Mouse (Mus musculus): ENCODE measurements around the gene Atp11b.

Atp11b gene

DNA sequence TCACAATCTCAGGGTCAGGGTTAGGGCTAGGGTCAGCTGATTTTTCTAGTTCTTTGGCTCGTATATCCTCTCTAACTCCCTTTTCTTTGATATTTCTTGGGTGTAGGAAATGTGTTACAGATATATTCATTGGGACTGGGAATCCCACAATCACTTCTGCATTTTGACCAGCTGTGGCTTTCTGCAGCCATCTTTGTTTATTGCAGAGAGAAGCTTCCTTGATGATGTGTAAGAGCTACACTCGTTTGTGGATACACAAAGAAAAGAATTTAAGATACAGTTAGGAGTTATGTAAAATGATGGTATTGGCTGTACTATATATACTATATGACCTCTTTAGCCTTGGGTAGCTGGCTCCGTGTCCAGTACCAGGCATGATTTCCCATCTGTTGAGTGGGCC lies 25.8 kb downstream of the Atp11b start:
- no peak for DNase-seq (ENCODE audit: low read depth, low spot score)

DNA sequence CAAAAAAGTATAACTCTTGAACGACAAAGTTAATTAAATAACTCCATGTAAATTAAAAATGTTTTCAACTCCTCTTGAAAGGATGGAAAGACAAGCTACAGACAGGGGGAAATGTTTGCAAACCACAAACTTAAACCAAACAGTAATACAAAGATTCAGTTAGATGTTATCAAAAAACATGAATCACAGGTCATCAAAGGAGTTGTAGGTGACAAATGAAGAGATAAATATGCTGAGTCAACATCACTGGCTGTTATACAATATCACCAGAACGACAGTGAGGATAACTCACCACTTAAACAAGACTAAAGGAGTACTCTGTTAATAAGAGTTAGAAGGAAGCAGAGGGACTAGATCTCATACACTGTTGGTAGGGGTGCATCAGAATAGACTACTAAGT lies 48.1 kb downstream of the Atp11b start:
- DNase-seq (ENCODE audit: low read depth, low spot score): no peak

DNA sequence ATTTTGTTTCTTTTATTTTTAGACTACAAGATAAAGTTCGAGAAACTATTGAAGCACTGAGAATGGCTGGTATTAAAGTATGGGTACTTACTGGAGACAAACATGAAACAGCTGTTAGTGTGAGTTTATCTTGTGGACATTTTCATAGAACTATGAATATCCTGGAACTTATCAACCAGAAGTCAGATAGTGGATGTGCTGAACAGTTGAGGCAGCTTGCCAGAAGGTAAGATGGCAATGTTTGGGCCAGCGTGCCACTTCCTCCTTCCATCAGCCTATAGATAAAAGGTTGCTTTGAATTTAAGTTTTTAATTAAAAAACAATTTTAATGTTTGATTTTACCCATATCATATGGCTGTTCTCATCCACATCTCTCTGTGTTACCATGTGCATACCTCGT lies 66.0 kb downstream of the Atp11b start:
- no peak for DNase-seq (ENCODE audit: low read depth, low spot score)

DNA sequence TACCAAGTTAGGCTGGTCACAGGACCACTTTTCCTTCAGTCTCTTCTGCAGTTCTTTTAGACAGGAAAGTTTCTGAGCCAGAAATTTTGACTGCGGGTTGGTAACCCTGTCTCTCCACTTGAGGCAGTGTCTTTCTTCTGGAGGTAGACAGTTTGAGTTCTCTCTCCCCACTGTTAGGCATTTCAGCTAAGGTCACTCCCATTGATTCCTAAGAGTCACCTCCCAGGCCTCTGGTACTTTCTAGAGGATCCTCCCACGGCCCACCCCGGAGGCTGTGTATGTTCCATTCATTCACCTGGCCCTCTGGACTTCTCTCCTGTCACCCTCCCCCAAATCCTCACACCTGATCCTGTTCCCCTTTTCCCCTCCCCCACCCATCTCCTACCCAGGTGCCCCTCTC lies 68.1 kb downstream of the Atp11b start:
- DNase-seq (ENCODE audit: low read depth, low spot score): no peak

DNA sequence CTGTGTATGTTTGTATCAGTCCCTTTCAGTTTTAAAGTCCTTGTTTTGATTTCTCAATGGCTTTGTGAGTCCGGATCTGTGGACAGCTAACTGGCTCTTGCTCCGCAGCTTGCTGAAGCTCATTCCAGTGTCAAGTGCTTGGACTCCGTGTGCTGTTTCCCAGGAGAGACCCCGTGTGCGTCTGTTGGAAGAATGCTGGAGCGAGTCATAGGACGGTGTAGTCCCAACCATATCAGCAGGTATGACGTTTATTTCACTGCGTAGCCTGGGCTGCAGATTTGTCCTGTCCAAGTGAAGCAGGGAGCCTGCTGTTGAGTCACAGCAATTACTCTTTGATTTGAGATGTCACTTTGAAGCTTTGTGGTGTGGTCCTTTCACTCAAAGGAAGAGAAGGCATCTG lies 95.4 kb downstream of the Atp11b start:
- DNase-seq (ENCODE audit: low read depth, low spot score): no peak

DNA sequence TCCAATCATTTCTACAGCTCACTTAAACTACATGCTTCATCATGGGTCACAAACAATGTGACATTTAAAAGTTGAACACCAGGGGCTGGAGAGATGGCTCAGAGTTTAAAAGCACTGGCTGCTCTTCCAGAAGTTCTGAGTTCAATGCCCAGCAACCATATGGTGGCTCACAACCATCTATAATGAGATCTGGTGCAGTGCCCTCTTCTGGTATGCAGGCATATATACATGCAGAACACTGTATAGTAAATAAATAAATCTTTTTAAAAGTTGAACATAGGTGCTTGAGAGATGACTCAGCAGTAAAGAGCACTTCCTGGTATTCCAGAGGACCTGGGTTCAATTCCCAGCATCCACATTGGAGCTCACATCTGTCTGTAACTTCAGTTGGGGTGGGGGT lies 129.4 kb downstream of the Atp11b start:
- DNase-seq (ENCODE audit: low read depth, low spot score): no peak

DNA sequence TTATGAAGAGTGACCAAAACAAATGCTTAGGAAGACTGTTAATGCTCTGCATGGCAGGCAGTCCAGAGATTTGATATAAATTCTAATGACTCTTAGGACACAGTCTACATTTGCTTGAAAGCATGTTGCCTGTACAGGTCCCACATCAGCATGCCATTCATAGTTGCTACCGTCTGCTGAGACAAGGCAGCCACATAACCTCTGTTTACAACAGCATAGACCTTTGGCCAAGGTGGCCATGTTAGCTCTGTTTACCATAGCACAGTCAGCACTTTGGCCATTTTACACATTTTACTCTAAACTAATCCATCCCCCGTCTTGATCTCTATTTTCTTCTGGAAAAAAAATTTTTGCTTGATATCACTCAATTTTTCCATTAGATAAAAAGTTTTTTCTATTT lies 135.6 kb downstream of the Atp11b start:
- DNase-seq (ENCODE audit: low read depth, low spot score): no peak

DNA sequence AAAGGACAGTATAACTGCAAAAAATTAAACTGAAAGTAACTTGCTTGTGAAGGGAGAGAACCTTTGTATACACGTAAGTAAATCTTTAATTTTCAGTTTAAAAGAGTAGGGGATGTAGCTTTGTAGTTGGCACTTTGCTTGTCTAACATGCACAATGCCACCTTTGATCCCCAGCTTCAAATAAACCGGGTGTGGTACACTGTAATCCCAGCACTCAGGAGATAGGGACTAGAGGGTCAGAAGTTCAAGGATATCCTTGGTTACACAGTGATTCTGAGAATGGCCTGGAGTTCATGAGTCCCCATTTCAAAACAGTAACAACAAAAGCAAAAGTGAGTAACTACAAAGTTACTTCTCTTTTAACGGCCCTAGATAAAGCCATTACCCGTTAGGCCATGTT lies 137.2 kb downstream of the Atp11b start:
- no peak for DNase-seq (ENCODE audit: low read depth, low spot score)

DNA sequence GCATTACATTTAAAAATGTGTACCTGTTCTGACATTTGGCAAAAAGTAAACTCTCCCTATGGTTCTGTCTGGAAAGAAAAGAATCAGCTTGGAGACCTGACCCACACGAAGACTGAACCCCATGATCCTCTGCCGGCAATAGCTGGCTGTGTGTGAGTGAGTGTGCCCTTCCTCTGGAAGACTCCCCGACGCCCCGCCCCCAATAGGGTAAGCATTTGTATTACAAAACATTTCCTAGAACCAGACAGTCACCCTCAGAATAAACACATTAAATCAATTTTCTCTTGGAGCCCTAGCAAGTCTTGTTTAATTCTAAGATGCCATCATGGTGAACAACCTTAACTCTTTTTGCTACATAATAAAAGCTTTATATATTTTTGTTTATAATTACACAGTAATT lies 139.2 kb downstream of the Atp11b start:
- DNase-seq (ENCODE audit: low read depth, low spot score): no peak

DNA sequence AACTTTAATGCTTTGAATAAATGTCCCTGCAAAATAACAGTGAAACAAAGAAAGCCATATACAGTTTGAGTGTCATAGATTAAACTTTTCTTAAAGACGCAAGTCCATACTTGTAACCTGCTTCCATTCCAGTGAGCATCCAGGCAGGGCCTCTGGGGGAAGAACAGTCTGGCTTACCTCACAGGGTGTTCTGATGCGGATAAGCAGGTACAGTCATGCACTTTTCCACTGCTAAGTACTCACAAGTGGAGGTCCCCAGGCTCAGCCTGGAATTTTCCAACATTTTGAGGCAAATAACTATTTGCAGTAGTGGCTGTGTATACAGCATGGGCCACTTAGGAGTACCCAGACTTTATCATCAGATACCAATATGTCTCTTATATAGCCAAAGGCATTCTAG lies 144.0 kb downstream of the Atp11b start:
- no peak for DNase-seq (ENCODE audit: low read depth, low spot score)

DNA sequence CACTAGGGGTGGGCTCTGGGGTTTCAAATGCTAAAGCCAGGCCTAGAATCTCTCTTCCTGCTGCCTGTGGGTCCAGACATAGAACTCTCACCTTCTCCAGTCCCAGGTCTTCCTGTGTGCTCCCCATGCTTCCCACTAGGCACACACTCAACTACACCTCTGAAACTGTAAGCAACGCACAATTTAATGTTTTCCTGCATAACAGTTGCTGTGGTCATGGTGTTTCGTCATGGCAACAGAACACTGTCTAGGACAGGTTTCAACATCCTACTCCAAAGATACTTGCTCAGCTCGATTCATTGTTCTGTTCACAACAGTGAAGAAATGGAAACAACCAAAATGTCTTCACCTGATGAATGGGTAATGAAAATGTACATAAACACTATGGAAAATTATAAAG lies 145.2 kb downstream of the Atp11b start:
- no peak for DNase-seq (ENCODE audit: low read depth, low spot score)

DNA sequence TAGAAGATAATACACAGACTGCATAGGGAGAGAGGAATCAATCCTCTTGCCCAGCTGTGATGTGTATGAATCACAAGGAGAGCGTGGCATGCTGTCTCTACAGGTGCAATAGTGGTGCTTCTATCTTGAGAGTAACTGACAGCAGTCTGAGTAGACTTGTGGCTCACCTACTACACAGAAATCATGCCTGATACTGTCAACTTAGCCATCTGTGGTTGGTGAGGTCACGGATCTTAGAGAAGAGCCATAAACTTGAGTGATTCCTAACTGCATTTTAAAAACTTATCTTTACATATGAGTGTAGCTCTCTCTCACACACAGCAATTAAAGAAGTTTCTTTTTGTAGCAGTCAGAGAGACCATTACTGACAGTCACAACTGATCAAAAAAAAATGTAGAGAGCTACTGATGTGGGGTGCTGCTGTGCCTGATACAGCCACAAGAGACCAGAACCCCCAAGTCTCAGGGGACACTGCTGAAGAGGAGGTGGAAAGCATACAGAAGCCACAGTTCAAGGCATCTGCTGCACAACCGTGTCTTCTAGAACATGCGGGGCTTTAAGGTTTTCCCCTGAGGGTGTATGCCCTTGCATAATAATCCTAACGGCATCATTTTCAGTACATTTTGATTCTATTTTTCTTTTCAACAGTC lies 146.8 kb downstream of the Atp11b start:
- no peak for DNase-seq (ENCODE audit: low read depth, low spot score)

Data from forelimb bud, embryonic 11.5 days (tissue).